Mouse (Mus musculus) heart, embryonic 12.5 days (tissue): ENCODE measurements around the gene Slc25a35. TPM values are rescaled to one million over a fixed set of nuclear protein-coding genes. Genes with fewer than 3 reads are reported as not detected.
"Not testable (repeated sequence)": the region's sequence is repeated elsewhere in the genome, so short reads cannot be mapped to it uniquely, and the experiment has no call there.

Experiments
- ATAC-seq: fragments of 200-750 bp; cut with Nextera tagmentation; 2 replicates; pipeline ENCODE4 v1.8.0; 2017; ENCODE audit warnings: moderate TSS enrichment, moderate library complexity; ENCODE audit not compliant: insufficient number of reproducible peaks, low FRiP score
- H3K27ac ChIP-seq: fragments of 300-500 bp; sonication (generic); 2 replicates; pipeline ENCODE4 v1.5.1; 2016; ENCODE audit warnings: mild to moderate bottlenecking, moderate library complexity; ENCODE audit not compliant: poor library complexity, severe bottlenecking
- H3K27me3 ChIP-seq: fragments of 300-500 bp; sonication (generic); replicated peaks from 2 replicates; pipeline ENCODE4 v1.6.1; 2016; ENCODE audit warnings: mild to moderate bottlenecking, moderate library complexity
- H3K36me3 ChIP-seq: fragments of 300-500 bp; sonication (generic); 2 replicates; pipeline ENCODE4 v1.6.1; 2016; ENCODE audit warnings: mild to moderate bottlenecking, moderate library complexity
- H3K4me1 ChIP-seq: fragments of 300-500 bp; sonication (generic); replicated peaks from 2 replicates; pipeline ENCODE4 v1.6.1; 2016; ENCODE audit warnings: mild to moderate bottlenecking
- H3K4me2 ChIP-seq: fragments of 300-500 bp; sonication (generic); 2 replicates; pipeline ENCODE4 v1.6.1; 2016; ENCODE audit warnings: mild to moderate bottlenecking, moderate library complexity
- H3K4me3 ChIP-seq: fragments of 300-500 bp; sonication (generic); 2 replicates; pipeline ENCODE4 v1.5.1; 2016; ENCODE audit warnings: mild to moderate bottlenecking
- H3K9ac ChIP-seq: fragments of 300-500 bp; sonication (generic); 2 replicates; pipeline ENCODE4 v1.6.1; 2016; ENCODE audit warnings: mild to moderate bottlenecking, moderate library complexity
- H3K9me3 ChIP-seq: fragments of 300-500 bp; sonication (generic); replicated peaks from 2 replicates; pipeline ENCODE4 v1.6.1; 2016; ENCODE audit warnings: mild to moderate bottlenecking, moderate library complexity
- WGBS: fragments of 180-500 bp; shearing (Covaris S2); methylation state at CpG from one replicate; pipeline ENCODE4 v1.1.7; 2016; 5-methylcytosine and 5-hydroxymethylcytosine counted together
- polyA plus RNA-seq: library from polyadenylated mRNA; unstranded; fragments of >200 nt; fragmentation: Nextera tagmentation; extraction: Ambion mirVana; gene quantifications from 2 replicates; pipeline ENCODE4 v1.2.1, GENCODE M21; 2016

The Slc25a35 gene
- polyA plus RNA-seq, 1 experiment from 2014 or later = 2.2 TPM

DNA sequence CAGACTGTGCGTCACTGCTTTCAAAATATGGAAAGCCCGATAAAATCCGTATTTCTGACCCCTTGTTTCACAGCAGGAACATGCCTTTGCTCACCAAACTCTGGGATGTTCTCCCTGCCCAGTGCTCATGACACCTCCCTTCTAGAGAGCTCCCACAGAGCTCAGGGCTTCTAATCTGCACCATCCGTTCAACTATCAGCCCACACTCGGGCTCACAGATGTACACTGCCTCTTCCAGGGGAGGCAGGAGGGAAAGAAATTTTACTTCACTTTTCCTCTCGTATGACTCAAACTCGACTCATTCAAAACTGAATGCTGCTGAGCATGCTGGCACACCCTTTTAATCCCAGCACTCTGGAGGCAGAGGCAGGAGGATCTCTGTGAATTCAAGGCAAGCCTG is 37.3 kb downstream of the Slc25a35 start:
- H3K4me2 ChIP-seq = no peak overlapping the region
- no peaks in the 10 kb centered on the region for H3K27me3 ChIP-seq
- no peak overlapping the region for H3K9ac ChIP-seq
- no peak overlapping the region for H3K27ac ChIP-seq
- no peaks in the 10 kb centered on the region for H3K9me3 ChIP-seq
- 83% methylated on average over 7 of the region's 7 CpGs for WGBS
- H3K4me3 ChIP-seq = no peak overlapping the region
- H3K4me1 ChIP-seq = peaks cover 11% of the 10 kb centered on the region
- ATAC-seq = no peak
- peaks cover 36% of the 10 kb centered on the region for H3K36me3 ChIP-seq

- not testable (repeated sequence) for ATAC-seq, H3K9ac ChIP-seq, H3K27ac ChIP-seq, H3K4me2 ChIP-seq, H3K9me3 ChIP-seq, H3K27me3 ChIP-seq, H3K4me3 ChIP-seq
- peaks cover 22% of the 10 kb centered on the region for H3K36me3 ChIP-seq
- H3K4me1 ChIP-seq = peaks cover 18% of the 10 kb centered on the region
Measured at GRCm38 (mm10) chr11:69006575-69006974, 38.6 kb downstream of the Slc25a35 start.

DNA sequence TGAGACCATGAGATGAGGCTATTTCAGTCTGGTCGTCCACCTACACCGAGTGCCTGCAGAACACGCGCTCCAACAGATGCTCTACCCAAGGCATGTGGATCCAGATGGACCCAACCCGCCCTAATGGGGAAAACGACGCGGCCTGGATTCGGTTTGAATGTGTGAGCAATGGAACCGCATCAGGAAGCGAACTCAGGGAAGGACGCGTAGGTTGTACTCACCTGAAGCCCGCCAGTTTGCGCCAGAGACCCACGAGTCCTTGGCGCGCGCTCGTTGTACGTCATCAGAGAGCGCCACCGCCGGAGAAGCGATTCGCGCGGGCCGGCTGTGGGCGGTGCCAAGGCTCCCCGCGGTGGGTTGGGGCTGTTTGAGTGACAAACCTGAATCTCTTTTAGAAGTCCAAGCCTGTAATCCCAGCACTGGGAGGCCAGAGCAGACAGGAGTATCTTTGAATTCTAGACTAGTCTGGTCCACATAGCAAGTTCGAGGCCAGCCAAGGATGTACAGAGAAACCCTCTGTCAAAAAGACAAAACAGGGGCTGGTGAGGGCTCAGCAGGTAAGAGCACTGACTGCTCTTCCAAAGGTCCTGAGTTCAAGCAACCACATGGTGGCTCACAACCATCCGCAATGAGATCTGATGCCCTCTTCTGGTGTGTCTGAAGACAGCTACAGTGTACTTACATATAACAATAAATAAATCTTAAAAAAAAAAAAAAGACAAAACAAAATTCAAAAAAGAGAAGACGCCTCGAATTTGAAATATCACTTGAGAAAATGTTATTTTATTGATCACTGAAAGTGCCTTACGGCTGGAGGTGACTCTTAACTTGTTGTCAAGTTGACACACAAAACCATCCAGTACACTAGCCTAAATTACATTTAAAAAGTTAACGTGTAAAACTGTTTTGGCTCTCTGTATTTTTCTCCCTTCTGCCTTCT is 40.5 kb downstream of the Slc25a35 start, which contains the start of gene Pfas:
Pfas (minus strand) TSS at position 279 of the 940 bp plus-strand sequence.
- ATAC-seq = peak; percentile 82
- 8% methylated on average over 38 of the region's 38 CpGs for WGBS
- H3K27me3 ChIP-seq = no peaks in the 10 kb centered on the region
- no peaks in the 10 kb centered on the region for H3K9me3 ChIP-seq
- H3K27ac ChIP-seq = peak within 1 kb of the TSS; percentile 62
- peak within 1 kb of the TSS; percentile 71 for H3K4me2 ChIP-seq
- peak within 1 kb of the TSS; percentile 84 for H3K4me3 ChIP-seq
- H3K36me3 ChIP-seq = peaks cover 4% of the 10 kb centered on the region
- H3K4me1 ChIP-seq = peaks cover 17% of the 10 kb centered on the region
- H3K9ac ChIP-seq = peak within 1 kb of the TSS; percentile 82

- no peak for ATAC-seq
- H3K27ac ChIP-seq = no peak overlapping the region
- no peaks in the 10 kb centered on the region for H3K9me3 ChIP-seq
- WGBS = 88% methylated on average over 1 of the region's 1 CpGs
- H3K4me3 ChIP-seq = no peak overlapping the region
- no peak overlapping the region for H3K4me2 ChIP-seq
- H3K36me3 ChIP-seq = peaks cover 3% of the 10 kb centered on the region; the same call in 1 of the 2 replicates
- peaks cover 12% of the 10 kb centered on the region for H3K4me1 ChIP-seq
- H3K27me3 ChIP-seq = no peaks in the 10 kb centered on the region
- no peak overlapping the region for H3K9ac ChIP-seq
Measured at GRCm38 (mm10) chr11:69009508-69009907, 41.6 kb downstream of the Slc25a35 start.

- 0 out of 2 replicates have a peak overlapping the region, but pooled peaks have one; percentile 2 for H3K4me3 ChIP-seq
- no peak for ATAC-seq
- peak overlapping the region; percentile 99 for H3K27ac ChIP-seq
Measured at GRCm38 (mm10) chr11:69010400-69011323, 42.7 kb downstream of the Slc25a35 start.

DNA sequence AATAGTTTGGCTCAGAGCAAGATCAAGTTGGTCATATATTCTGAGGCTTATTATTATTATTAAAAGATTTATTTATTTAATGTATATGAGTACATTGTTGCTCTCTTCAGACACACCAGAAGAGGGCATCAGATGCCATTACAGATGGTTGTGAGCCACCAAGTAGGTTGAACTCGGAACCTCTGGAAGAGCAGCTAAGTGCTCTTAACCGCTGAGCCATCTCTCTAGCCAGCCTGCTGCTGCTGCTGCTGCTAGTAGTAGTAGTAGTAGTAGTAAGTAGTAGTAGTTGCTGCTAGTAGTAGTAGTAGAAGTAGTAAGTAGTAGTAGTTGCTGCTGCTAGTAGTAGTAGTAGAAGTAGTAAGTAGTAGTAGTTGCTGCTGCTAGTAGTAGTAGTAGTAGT is 43.5 kb downstream of the Slc25a35 start:
- H3K9ac ChIP-seq, H3K27me3 ChIP-seq, ATAC-seq, H3K9me3 ChIP-seq, H3K36me3 ChIP-seq: not testable (repeated sequence)
- peaks cover 13% of the 10 kb centered on the region for H3K4me1 ChIP-seq
- peak overlapping the region; percentile 99 for H3K27ac ChIP-seq
- WGBS = 74% methylated on average over 2 of the region's 2 CpGs
- H3K4me3 ChIP-seq = peak overlapping the region; percentile 54
- peak overlapping the region; percentile 86 for H3K4me2 ChIP-seq

More at GRCm38 (mm10) chr11:69010400-69011323, 42.7 kb downstream of the Slc25a35 start:
- H3K4me2 ChIP-seq = peak overlapping the region; percentile 86
- no peaks in the 10 kb centered on the region; the same call in 1 of the 2 replicates for H3K36me3 ChIP-seq
- no peak overlapping the region for H3K9ac ChIP-seq
- H3K9me3 ChIP-seq = no peaks in the 10 kb centered on the region
- WGBS = 81% methylated on average over 15 of the region's 15 CpGs
- no peaks in the 10 kb centered on the region for H3K27me3 ChIP-seq
- H3K4me1 ChIP-seq = peaks cover 12% of the 10 kb centered on the region

DNA sequence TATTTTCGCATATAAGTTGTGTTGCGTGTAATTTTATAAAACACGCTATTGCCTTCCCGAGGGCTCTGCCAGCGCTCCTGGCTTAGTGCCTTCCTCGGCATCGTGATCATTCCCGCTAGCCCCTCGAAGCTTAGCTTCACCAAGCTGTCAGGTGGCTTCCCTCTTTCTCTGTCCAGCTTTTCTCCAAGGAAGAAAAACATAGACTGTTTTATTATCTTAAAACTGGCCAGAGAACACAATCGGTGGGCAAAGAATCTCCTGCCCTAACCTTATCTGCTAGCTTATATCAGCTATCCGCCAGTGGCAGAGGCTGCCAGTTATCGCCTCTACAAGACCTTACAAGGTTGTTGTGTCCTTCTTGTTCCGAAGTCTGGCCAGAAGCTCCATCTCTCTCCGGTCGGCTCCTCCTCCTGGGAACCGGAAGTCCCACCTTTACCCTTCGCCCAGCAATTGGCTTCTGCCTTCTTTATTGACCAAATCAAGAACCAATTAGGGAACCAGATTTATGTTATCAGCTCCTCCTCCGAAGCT is 44.2 kb downstream of the Slc25a35 start:
- no peaks in the 10 kb centered on the region for H3K36me3 ChIP-seq
- peak; percentile 71 for ATAC-seq
- peak overlapping the region; percentile 84 for H3K9ac ChIP-seq
- peak overlapping the region; percentile 99 for H3K27ac ChIP-seq
- peaks cover 20% of the 10 kb centered on the region for H3K4me1 ChIP-seq
- H3K27me3 ChIP-seq = no peaks in the 10 kb centered on the region
- WGBS = 1% methylated on average over 18 of the region's 18 CpGs
- peak overlapping the region; percentile 86 for H3K4me2 ChIP-seq
- peak overlapping the region; percentile 54 for H3K4me3 ChIP-seq
- no peaks in the 10 kb centered on the region for H3K9me3 ChIP-seq

GRCm38 (mm10) chr11:69015644-69016441 is 47.9 kb downstream of the Slc25a35 start, which contains the start of gene Ctc1:
Gene Ctc1, plus strand, starts transcription at chr11:69015911.
- Histone ChIP-seq H3K27ac (peak within 1 kb of the TSS; percentile 80), H3K9me3 (no peaks in the 10 kb centered on the region), H3K27me3 (no peaks in the 10 kb centered on the region), H3K4me3 (peak within 1 kb of the TSS; percentile 60), H3K4me2 (peak within 1 kb of the TSS; percentile 75), H3K36me3 (peaks cover under 1% of the 10 kb centered on the region), H3K9ac (peak within 1 kb of the TSS; percentile 80), H3K4me1 (peaks cover 13% of the 10 kb centered on the region)
- WGBS = 2% methylated on average over 38 of the region's 38 CpGs
- peak; percentile 94 for ATAC-seq

DNA sequence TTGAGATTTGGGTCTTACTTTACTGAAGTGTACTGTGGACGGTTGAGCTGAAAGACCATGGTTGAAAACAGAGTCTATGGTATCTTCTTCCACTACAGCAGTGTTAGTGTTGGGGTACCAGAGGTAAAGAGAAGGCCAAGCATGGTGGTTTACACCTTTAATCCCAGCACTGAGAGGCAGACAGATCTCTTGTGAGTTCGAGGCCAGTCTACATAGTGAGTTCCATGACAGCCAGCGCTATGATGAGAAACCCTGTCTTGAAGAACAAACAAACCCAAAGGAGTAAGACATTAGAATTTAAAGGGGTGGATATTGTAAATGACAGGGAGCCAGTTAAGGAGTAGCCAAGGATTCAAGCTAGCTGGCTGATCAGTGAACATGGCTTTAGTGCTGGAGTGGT is 48.8 kb downstream of the Slc25a35 start:
- Histone ChIP-seq H3K4me1 (peaks cover 8% of the 10 kb centered on the region), H3K4me2 (peak overlapping the region; percentile 75), H3K27me3 (no peaks in the 10 kb centered on the region), H3K27ac (peak overlapping the region; percentile 80; the same call in 1 of the 2 replicates), H3K9me3 (no peaks in the 10 kb centered on the region), H3K36me3 (peaks cover 8% of the 10 kb centered on the region), H3K4me3 (peak overlapping the region; percentile 60), H3K9ac (peak overlapping the region; percentile 80)
- WGBS = 64% methylated on average over 3 of the region's 3 CpGs
- ATAC-seq = no peak

DNA sequence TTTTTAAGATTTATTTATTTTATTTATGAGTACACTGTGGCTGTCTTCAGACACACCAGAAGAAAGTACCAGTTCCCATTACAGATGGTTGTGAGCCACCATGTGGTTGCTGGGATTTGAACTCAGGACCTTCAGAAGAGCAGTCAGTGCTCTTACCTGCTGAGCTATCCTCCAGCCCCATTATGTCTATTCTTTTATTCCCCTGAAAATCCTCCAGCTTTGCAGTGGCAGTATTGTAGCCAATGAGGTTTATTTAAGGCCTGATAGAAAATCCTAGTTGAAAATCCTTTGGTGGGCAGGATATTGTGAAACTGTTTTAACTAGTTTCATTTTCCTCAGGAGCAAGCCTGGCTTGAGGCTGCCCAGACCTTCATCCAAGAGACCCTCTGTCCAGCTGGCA is 52.8 kb downstream of the Slc25a35 start:
- Histone ChIP-seq H3K4me1 (peaks cover 8% of the 10 kb centered on the region), H3K9ac (no peak overlapping the region), H3K27ac (no peak overlapping the region), H3K4me2 (no peak overlapping the region), H3K36me3 (peaks cover 45% of the 10 kb centered on the region), H3K27me3 (no peaks in the 10 kb centered on the region), H3K9me3 (no peaks in the 10 kb centered on the region), H3K4me3 (no peak overlapping the region)
- no peak for ATAC-seq
